Mouse (Mus musculus): Measurements from ENCODE around the gene Mybpc2.
A peak's percentile ranks its signal among the peaks of the same experiment; 100 is the strongest.

Mybpc2 gene

GRCm38 (mm10) chr7:44525126-44525832, 823 bp upstream of the Mybpc2 start:
- peak; percentile 24 for DNase-seq (ENCODE audit: low spot score)

GRCm38 (mm10) chr7:44523056-44523455, 1.4 kb downstream of the Mybpc2 start:
- no peak for DNase-seq (ENCODE audit: low spot score)

- peak; percentile 80 for DNase-seq (ENCODE audit: low spot score)
These were observed 2.7 kb downstream of the Mybpc2 start for GRCm38 (mm10) chr7:44521710-44522109.

GRCm38 (mm10) chr7:44520990-44521389, 3.5 kb downstream of the Mybpc2 start:
- no peak for DNase-seq (ENCODE audit: low spot score)

- DNase-seq (ENCODE audit: low spot score) = no peak
These were observed 5.1 kb downstream of the Mybpc2 start for GRCm38 (mm10) chr7:44519240-44519913.

GRCm38 (mm10) chr7:44507491-44507890, 17.0 kb downstream of the Mybpc2 start:
- no peak for DNase-seq (ENCODE audit: low spot score)

- DNase-seq (ENCODE audit: low spot score) = peak; percentile 75
These were observed 22.8 kb downstream of the Mybpc2 start for GRCm38 (mm10) chr7:44501563-44502115.

- DNase-seq (ENCODE audit: low spot score) = no peak
These were observed 24.4 kb downstream of the Mybpc2 start for GRCm38 (mm10) chr7:44500046-44500445.

GRCm38 (mm10) chr7:44498922-44499321, 25.5 kb downstream of the Mybpc2 start:
- no peak for DNase-seq (ENCODE audit: low spot score)

GRCm38 (mm10) chr7:44497361-44498055, 26.9 kb downstream of the Mybpc2 start:
- DNase-seq (ENCODE audit: low spot score) = no peak

- no peak for DNase-seq (ENCODE audit: low spot score)
These were observed 27.7 kb downstream of the Mybpc2 start for GRCm38 (mm10) chr7:44496771-44497109.

GRCm38 (mm10) chr7:44495992-44496770, 28.3 kb downstream of the Mybpc2 start, which contains the start of the genes Emc10 and Fam71e1:
Gene Emc10, minus strand, starts transcription at chr7:44496529.
Gene Fam71e1, plus strand, starts transcription at chr7:44496581.
- peak; percentile 99 for DNase-seq (ENCODE audit: low spot score)

- DNase-seq (ENCODE audit: low spot score) = no peak
These were observed 29.4 kb downstream of the Mybpc2 start for GRCm38 (mm10) chr7:44495086-44495485.

- no peak for DNase-seq (ENCODE audit: low spot score)
These were observed 29.8 kb downstream of the Mybpc2 start for GRCm38 (mm10) chr7:44494681-44495080.

GRCm38 (mm10) chr7:44492166-44492826, 32.2 kb downstream of the Mybpc2 start:
- DNase-seq (ENCODE audit: low spot score) = no peak

- DNase-seq (ENCODE audit: low spot score) = no peak
These were observed 33.1 kb downstream of the Mybpc2 start for GRCm38 (mm10) chr7:44491391-44491790.

- DNase-seq (ENCODE audit: low spot score) = no peak
These were observed 34.2 kb downstream of the Mybpc2 start for GRCm38 (mm10) chr7:44490281-44490680.

GRCm38 (mm10) chr7:44488545-44488944, 35.9 kb downstream of the Mybpc2 start:
- DNase-seq (ENCODE audit: low spot score) = no peak

- no peak for DNase-seq (ENCODE audit: low spot score)
These were observed 36.5 kb downstream of the Mybpc2 start for GRCm38 (mm10) chr7:44487936-44488335.

- no peak for DNase-seq (ENCODE audit: low spot score)
These were observed 37.4 kb downstream of the Mybpc2 start for GRCm38 (mm10) chr7:44486927-44487575.
